Mouse (Mus musculus): Measurements from ENCODE around the gene Mr1.

- no peak for TF ChIP-seq GATA1 (IDR thresholded peaks at IDR 0.05; ENCODE audit: borderline replicate concordance, low read length)
- no peak for TF ChIP-seq FLI1 (IDR thresholded peaks at IDR 0.05; ENCODE audit: low read length)
These were observed 32.7 kb downstream of the Mr1 start for GRCm38 (mm10) chr1:155113946-155114345.
